Mouse (Mus musculus) heart, embryonic 11.5 days (tissue): ENCODE measurements around the gene Grtp1. TPM values are rescaled to one million over a fixed set of nuclear protein-coding genes. Genes with fewer than 3 reads are reported as not detected.

ENCODE experiments used
- ATAC-seq: fragments of 200-750 bp; cut with Nextera tagmentation; replicated peaks from 2 replicates; pipeline ENCODE4 v1.8.0; 2017; ENCODE audit warnings: moderate library complexity; ENCODE audit not compliant: insufficient number of reproducible peaks, low FRiP score, low TSS enrichment
- H3K27ac ChIP-seq: fragments of 300-500 bp; sonication (generic); 2 replicates; pipeline ENCODE4 v1.5.1; 2014; ENCODE audit warnings: mild to moderate bottlenecking, low read depth, low read length
- H3K27me3 ChIP-seq: fragments of 300-500 bp; sonication (generic); 2 replicates; pipeline ENCODE4 v1.6.1; 2014; ENCODE audit warnings: mild to moderate bottlenecking, low read length, mixed read lengths; ENCODE audit not compliant: control insufficient read depth, insufficient read depth
- H3K36me3 ChIP-seq: fragments of 300-500 bp; sonication (generic); 2 replicates; pipeline ENCODE4 v1.6.1; 2014; ENCODE audit warnings: mild to moderate bottlenecking, low read length, moderate library complexity, mixed read lengths; ENCODE audit not compliant: control insufficient read depth, insufficient read depth
- H3K4me1 ChIP-seq: fragments of 300-500 bp; sonication (generic); 2 replicates; pipeline ENCODE4 v1.6.1; 2014; ENCODE audit warnings: low read length; ENCODE audit not compliant: control insufficient read depth, insufficient read depth
- H3K4me2 ChIP-seq: fragments of 300-500 bp; sonication (generic); 2 replicates; pipeline ENCODE4 v1.6.1; 2014; ENCODE audit warnings: mild to moderate bottlenecking, moderate library complexity
- H3K4me3 ChIP-seq: fragments of 300-500 bp; sonication (generic); 2 replicates; pipeline ENCODE4 v1.5.1; 2014; ENCODE audit warnings: low read depth, low read length
- H3K9ac ChIP-seq: fragments of 300-500 bp; sonication (generic); 2 replicates; pipeline ENCODE4 v1.6.1; 2014; ENCODE audit warnings: mild to moderate bottlenecking, low read depth, low read length, moderate library complexity
- H3K9me3 ChIP-seq: fragments of 300-500 bp; sonication (generic); replicated peaks from 2 replicates; pipeline ENCODE4 v1.6.1; 2016; ENCODE audit warnings: low read length; ENCODE audit not compliant: control insufficient read depth
- WGBS: fragments of 180-500 bp; shearing (Covaris S2); extraction: QIAGEN DNeasy Blood & Tissue Kit; methylation state at CpG from one replicate; pipeline ENCODE4 v1.1.7; 2014; ENCODE audit not compliant: insufficient replicate concordance; 5-methylcytosine and 5-hydroxymethylcytosine counted together
- polyA plus RNA-seq: library from polyadenylated mRNA; unstranded; fragments of >200 nt; fragmentation: Nextera tagmentation; extraction: Ambion mirVana; gene quantifications from 2 replicates; pipeline ENCODE4 v1.2.1, GENCODE M21; 2014

Gene Grtp1
- polyA plus RNA-seq, 1 experiment from 2014 or later = 28.2 TPM

GRCm38 (mm10) chr8:13187229-13187628 is 13.2 kb downstream of the Grtp1 start:
- Histone ChIP-seq H3K9me3 (no peaks in the 10 kb centered on the region), H3K4me2 (no peak overlapping the region), H3K4me1 (no peaks in the 10 kb centered on the region; the same call in 1 of the 2 replicates), H3K27ac (no peak overlapping the region), H3K4me3 (no peak overlapping the region), H3K36me3 (no peaks in the 10 kb centered on the region), H3K9ac (no peak overlapping the region), H3K27me3 (no peaks in the 10 kb centered on the region)
- 76% methylated on average over 9 of the region's 9 CpGs for WGBS
- ATAC-seq = no peak

GRCm38 (mm10) chr8:13186819-13187218 is 13.6 kb downstream of the Grtp1 start:
- Histone ChIP-seq H3K27ac (no peak overlapping the region), H3K9ac (no peak overlapping the region), H3K36me3 (no peaks in the 10 kb centered on the region), H3K4me1 (peaks cover 4% of the 10 kb centered on the region), H3K27me3 (no peaks in the 10 kb centered on the region), H3K9me3 (no peaks in the 10 kb centered on the region), H3K4me2 (no peak overlapping the region), H3K4me3 (no peak overlapping the region)
- no peak for ATAC-seq
- WGBS = 77% methylated on average over 8 of the region's 8 CpGs

DNA sequence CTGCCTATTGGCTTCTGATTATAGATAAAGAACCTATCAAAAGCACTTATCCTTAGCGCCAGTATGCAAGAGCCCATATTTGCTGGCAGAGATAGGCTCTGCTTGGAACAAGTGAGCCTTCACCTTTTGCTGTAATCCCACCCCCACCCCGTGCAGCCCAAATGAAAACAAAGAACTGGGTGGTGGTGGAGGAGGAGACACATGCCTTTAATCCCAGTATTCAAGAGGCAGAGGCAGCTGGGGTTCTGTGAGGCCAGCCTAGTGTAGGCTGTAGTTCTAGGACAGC is 18.8 kb downstream of the Grtp1 start:
- Histone ChIP-seq H3K27me3 (no peaks in the 10 kb centered on the region), H3K4me3 (no peak overlapping the region), H3K9ac (peak overlapping the region; percentile 49; the same call in 1 of the 2 replicates), H3K27ac (peak overlapping the region; percentile 79; the same call in 1 of the 2 replicates), H3K9me3 (no peaks in the 10 kb centered on the region), H3K36me3 (peaks cover 6% of the 10 kb centered on the region), H3K4me2 (no peak overlapping the region), H3K4me1 (peaks cover 22% of the 10 kb centered on the region)
- no peak for ATAC-seq
- WGBS = 39% methylated on average over 2 of the region's 2 CpGs

GRCm38 (mm10) chr8:13180911-13181690 is 19.3 kb downstream of the Grtp1 start:
- peak overlapping the region; percentile 79 for H3K27ac ChIP-seq
- peaks cover 10% of the 10 kb centered on the region for H3K36me3 ChIP-seq
- H3K9ac ChIP-seq = peak overlapping the region; percentile 49; the same call in 1 of the 2 replicates
- no peak for ATAC-seq
- H3K9me3 ChIP-seq = no peaks in the 10 kb centered on the region
- H3K27me3 ChIP-seq = no peaks in the 10 kb centered on the region
- H3K4me1 ChIP-seq = peaks cover 22% of the 10 kb centered on the region
- peak overlapping the region; percentile 16; the same call in 1 of the 2 replicates for H3K4me2 ChIP-seq
- 51% methylated on average over 18 of the region's 18 CpGs for WGBS
- no peak overlapping the region for H3K4me3 ChIP-seq

GRCm38 (mm10) chr8:13180408-13180807 is 20.0 kb downstream of the Grtp1 start:
- H3K4me3 ChIP-seq = no peak overlapping the region
- no peaks in the 10 kb centered on the region for H3K27me3 ChIP-seq
- peaks cover 22% of the 10 kb centered on the region for H3K4me1 ChIP-seq
- peaks cover 15% of the 10 kb centered on the region for H3K36me3 ChIP-seq
- no peak for ATAC-seq
- WGBS = 78% methylated on average over 9 of the region's 9 CpGs
- peak overlapping the region; percentile 79 for H3K27ac ChIP-seq
- no peaks in the 10 kb centered on the region for H3K9me3 ChIP-seq
- no peak overlapping the region for H3K4me2 ChIP-seq
- H3K9ac ChIP-seq = no peak overlapping the region

- H3K27ac ChIP-seq = no peak overlapping the region
- peaks cover 15% of the 10 kb centered on the region for H3K36me3 ChIP-seq
- ATAC-seq = no peak
- H3K4me3 ChIP-seq = no peak overlapping the region
- no peak overlapping the region for H3K4me2 ChIP-seq
- H3K9ac ChIP-seq = no peak overlapping the region
- H3K4me1 ChIP-seq = peaks cover 22% of the 10 kb centered on the region
- H3K9me3 ChIP-seq = no peaks in the 10 kb centered on the region
- 65% methylated on average over 7 of the region's 7 CpGs for WGBS
- H3K27me3 ChIP-seq = no peaks in the 10 kb centered on the region
These were observed 20.5 kb downstream of the Grtp1 start for GRCm38 (mm10) chr8:13179948-13180347.

DNA sequence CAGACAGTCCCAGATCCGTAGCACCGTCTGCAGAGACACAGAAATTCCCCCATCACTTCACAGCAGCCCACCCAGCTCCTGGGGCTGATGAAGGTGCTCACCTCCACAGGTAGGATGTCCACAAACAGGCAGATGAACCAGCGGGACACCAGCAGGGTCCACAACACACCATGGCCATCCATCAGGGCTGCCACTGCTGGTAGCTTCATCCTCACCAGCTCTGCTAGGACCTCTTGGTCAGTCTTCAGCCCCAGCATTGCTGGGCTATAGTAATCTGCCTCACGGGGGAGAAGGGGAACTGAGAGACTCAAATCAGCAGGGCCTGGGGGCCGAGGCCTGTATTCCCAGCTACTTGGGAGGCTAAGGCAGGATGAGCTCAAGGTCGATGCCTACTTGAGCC is 20.9 kb downstream of the Grtp1 start:
- H3K4me3 ChIP-seq = no peak overlapping the region
- no peaks in the 10 kb centered on the region for H3K9me3 ChIP-seq
- WGBS = 62% methylated on average over 6 of the region's 6 CpGs
- H3K27ac ChIP-seq = no peak overlapping the region; the same call in 1 of the 2 replicates
- H3K4me1 ChIP-seq = peaks cover 22% of the 10 kb centered on the region
- H3K4me2 ChIP-seq = no peak overlapping the region
- ATAC-seq = no peak
- H3K9ac ChIP-seq = no peak overlapping the region
- peaks cover 15% of the 10 kb centered on the region for H3K36me3 ChIP-seq
- no peaks in the 10 kb centered on the region for H3K27me3 ChIP-seq

DNA sequence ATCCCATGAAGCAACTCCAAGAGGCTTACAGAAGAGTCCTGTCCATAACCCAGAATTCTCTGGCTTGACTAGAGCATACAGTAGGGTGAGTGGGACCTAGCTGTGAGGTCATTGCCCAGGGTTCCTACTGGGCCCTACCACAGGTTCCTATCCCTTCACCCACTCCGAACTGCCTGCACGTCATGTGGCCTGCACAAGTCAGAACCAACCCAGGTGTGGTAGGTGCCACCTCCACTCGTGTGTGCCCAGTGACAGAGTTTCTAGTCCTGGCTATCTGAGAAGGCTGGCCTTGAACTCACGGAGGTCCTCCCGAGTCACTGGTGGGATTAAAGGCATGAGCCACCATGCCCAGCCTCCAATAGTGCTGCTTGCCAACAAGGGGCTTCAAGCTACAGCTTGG is 22.3 kb downstream of the Grtp1 start:
- Histone ChIP-seq H3K4me2 (no peak overlapping the region), H3K27me3 (no peaks in the 10 kb centered on the region), H3K36me3 (peaks cover 22% of the 10 kb centered on the region), H3K27ac (no peak overlapping the region), H3K4me3 (no peak overlapping the region), H3K9me3 (no peaks in the 10 kb centered on the region), H3K4me1 (peaks cover 22% of the 10 kb centered on the region), H3K9ac (no peak overlapping the region)
- 94% methylated on average over 5 of the region's 5 CpGs for WGBS
- no peak for ATAC-seq
